Mouse (Mus musculus): ENCODE data around the gene Acox2. TPM values are rescaled to one million over a fixed set of nuclear protein-coding genes. Genes with fewer than 3 reads are reported as not detected.

The Acox2 gene
- polyA plus RNA-seq, 1 experiment from 2014 or later, result 0.19 TPM

GRCm38 (mm10) chr14:8201715-8202114, 57.4 kb downstream of the Acox2 start:
- Histone ChIP-seq H3K9me3 (no peaks in the 10 kb centered on the region), H3K36me3 (no peaks in the 10 kb centered on the region), H3K4me1 (peaks cover 11% of the 10 kb centered on the region), H3K27me3 (ENCODE audit: insufficient read depth, poor library complexity, severe bottlenecking) (no peaks in the 10 kb centered on the region), H3K27ac (no peak overlapping the region), H3K4me3 (no peak overlapping the region)
- no peak for DNase-seq (ENCODE audit: low spot score)
- 85% methylated on average over 3 of the region's 3 CpGs for WGBS

- Histone ChIP-seq H3K36me3 (no peaks in the 10 kb centered on the region), H3K27ac (no peak overlapping the region), H3K27me3 (ENCODE audit: insufficient read depth, poor library complexity, severe bottlenecking) (no peaks in the 10 kb centered on the region), H3K4me3 (no peak overlapping the region), H3K4me1 (peaks cover 1% of the 10 kb centered on the region; the same call in 1 of the 2 replicates), H3K9me3 (no peaks in the 10 kb centered on the region)
- 85% methylated on average over 5 of the region's 5 CpGs for WGBS
- no peak for DNase-seq (ENCODE audit: low spot score)
Observed at GRCm38 (mm10) chr14:8200769-8201168, 58.4 kb downstream of the Acox2 start.

GRCm38 (mm10) chr14:8192727-8193126, 66.4 kb downstream of the Acox2 start:
- 88% methylated on average over 6 of the region's 6 CpGs for WGBS
- no peak overlapping the region for H3K4me3 ChIP-seq
- no peaks in the 10 kb centered on the region for H3K9me3 ChIP-seq
- H3K27ac ChIP-seq, result no peak overlapping the region
- DNase-seq (ENCODE audit: low spot score), result peak; percentile 52
- H3K36me3 ChIP-seq, result no peaks in the 10 kb centered on the region
- H3K27me3 ChIP-seq (ENCODE audit: insufficient read depth, poor library complexity, severe bottlenecking), result no peaks in the 10 kb centered on the region
- H3K4me1 ChIP-seq, result no peaks in the 10 kb centered on the region

- 65% methylated on average over 12 of the region's 12 CpGs for WGBS
- peak; percentile 66 for DNase-seq (ENCODE audit: low spot score)
Observed at GRCm38 (mm10) chr14:8191331-8191965, 67.7 kb downstream of the Acox2 start.

GRCm38 (mm10) chr14:8190556-8190955, 68.6 kb downstream of the Acox2 start:
- WGBS, result 74% methylated on average over 3 of the region's 3 CpGs
- peak; percentile 55 for DNase-seq (ENCODE audit: low spot score)
- Histone ChIP-seq H3K4me1 (no peaks in the 10 kb centered on the region), H3K36me3 (no peaks in the 10 kb centered on the region), H3K4me3 (no peak overlapping the region), H3K9me3 (no peaks in the 10 kb centered on the region), H3K27me3 (ENCODE audit: insufficient read depth, poor library complexity, severe bottlenecking) (no peaks in the 10 kb centered on the region), H3K27ac (no peak overlapping the region)

More at GRCm38 (mm10) chr14:8191331-8191965, 67.7 kb downstream of the Acox2 start:
- Histone ChIP-seq H3K4me1 (no peaks in the 10 kb centered on the region), H3K4me3 (no peak overlapping the region), H3K27ac (no peak overlapping the region), H3K27me3 (ENCODE audit: insufficient read depth, poor library complexity, severe bottlenecking) (no peaks in the 10 kb centered on the region), H3K9me3 (no peaks in the 10 kb centered on the region), H3K36me3 (no peaks in the 10 kb centered on the region)

- no peak overlapping the region for H3K4me3 ChIP-seq
- H3K27me3 ChIP-seq (ENCODE audit: insufficient read depth, poor library complexity, severe bottlenecking), result no peaks in the 10 kb centered on the region
- H3K27ac ChIP-seq, result no peak overlapping the region
- H3K9me3 ChIP-seq, result no peaks in the 10 kb centered on the region
- H3K36me3 ChIP-seq, result no peaks in the 10 kb centered on the region
- WGBS, result 86% methylated on average over 6 of the region's 6 CpGs
- H3K4me1 ChIP-seq, result no peaks in the 10 kb centered on the region
- DNase-seq (ENCODE audit: low spot score), result peak; percentile 64
Observed at GRCm38 (mm10) chr14:8186278-8187045, 72.7 kb downstream of the Acox2 start.

- H3K36me3 ChIP-seq, result no peaks in the 10 kb centered on the region
- H3K9me3 ChIP-seq, result no peaks in the 10 kb centered on the region
- DNase-seq (ENCODE audit: low spot score), result no peak
- no peaks in the 10 kb centered on the region for H3K27me3 ChIP-seq (ENCODE audit: insufficient read depth, poor library complexity, severe bottlenecking)
- WGBS, result 57% methylated on average over 3 of the region's 3 CpGs
- no peaks in the 10 kb centered on the region for H3K4me1 ChIP-seq
- H3K27ac ChIP-seq, result no peak overlapping the region
- no peak overlapping the region for H3K4me3 ChIP-seq
Observed at GRCm38 (mm10) chr14:8183330-8183729, 75.8 kb downstream of the Acox2 start.

- H3K27me3 ChIP-seq (ENCODE audit: insufficient read depth, poor library complexity, severe bottlenecking), result no peaks in the 10 kb centered on the region
- WGBS, result 57% methylated on average over 4 of the region's 4 CpGs
- H3K9me3 ChIP-seq, result no peaks in the 10 kb centered on the region
- H3K27ac ChIP-seq, result no peak overlapping the region
- no peaks in the 10 kb centered on the region for H3K4me1 ChIP-seq
- DNase-seq (ENCODE audit: low spot score), result peak; percentile 60
- no peak overlapping the region for H3K4me3 ChIP-seq
- no peaks in the 10 kb centered on the region for H3K36me3 ChIP-seq
Observed at GRCm38 (mm10) chr14:8180371-8181035, 78.7 kb downstream of the Acox2 start.

- H3K4me1 ChIP-seq, result peaks cover 7% of the 10 kb centered on the region
- no peaks in the 10 kb centered on the region for H3K27me3 ChIP-seq (ENCODE audit: insufficient read depth, poor library complexity, severe bottlenecking)
- H3K4me3 ChIP-seq, result no peak overlapping the region
- DNase-seq (ENCODE audit: low spot score), result peak; percentile 69
- H3K27ac ChIP-seq, result no peak overlapping the region
- WGBS, result 66% methylated on average over 5 of the region's 5 CpGs
- no peaks in the 10 kb centered on the region for H3K9me3 ChIP-seq
- H3K36me3 ChIP-seq, result no peaks in the 10 kb centered on the region
Observed at GRCm38 (mm10) chr14:8176251-8176650, 82.9 kb downstream of the Acox2 start.

Other genes with a start within 250 kb of the Acox2 start
- gene Rpp14, start 179.0 kb downstream of the Acox2 start, polyA plus RNA-seq (2016; fragmentation: Nextera tagmentation; extraction: Ambion mirVana), result 40.9 and 43.5 TPM in 2 replicates
- 23.1 and 24.1 TPM in 2 replicates for gene Pxk, start 161.1 kb downstream of the Acox2 start, polyA plus RNA-seq (2016; fragmentation: Nextera tagmentation; extraction: Ambion mirVana)
- gene Pdhb, start 86.3 kb downstream of the Acox2 start, polyA plus RNA-seq (2016; fragmentation: Nextera tagmentation; extraction: Ambion mirVana), result 332 and 445 TPM in 2 replicates
- gene Kctd6, start 45.2 kb downstream of the Acox2 start, polyA plus RNA-seq (2016; fragmentation: Nextera tagmentation; extraction: Ambion mirVana), result 3.5 and 7.2 TPM in 2 replicates
- gene Fam107a, start 58.7 kb upstream of the Acox2 start, polyA plus RNA-seq (2016; fragmentation: Nextera tagmentation; extraction: Ambion mirVana), result 0.18 and 0.35 TPM in 2 replicates
- not detected in 2 replicates for gene Oit1, start 119.4 kb upstream of the Acox2 start, polyA plus RNA-seq (2016; fragmentation: Nextera tagmentation; extraction: Ambion mirVana)

Data from heart, embryonic 10.5 days (tissue).